Mouse (Mus musculus) olfactory bulb, adult 2 months (tissue): ENCODE results near the gene Csrp2.

Experiments used
- CTCF ChIP-seq: fragments of 200-500 bp; IDR thresholded peaks from 2 replicates; pipeline ENCODE4 v1.5.1; 2012; ENCODE audit warnings: low read depth, mild to moderate bottlenecking, low read length, moderate library complexity; ENCODE audit not compliant: insufficient read depth
- POLR2A ChIP-seq: fragments of 200-500 bp; IDR thresholded peaks from 2 replicates; pipeline ENCODE4 v1.6.1; 2012; ENCODE audit warnings: mild to moderate bottlenecking, low read depth, low read length, moderate library complexity; ENCODE audit not compliant: insufficient read depth

- no peak for TF ChIP-seq CTCF
- no peak for TF ChIP-seq POLR2A
Observed at GRCm38 (mm10) chr10:110903862-110904261, 15.7 kb upstream of the Csrp2 start.
